Mouse (Mus musculus): ENCODE data around the gene Kcnq5. TPM values are rescaled to one million over a fixed set of nuclear protein-coding genes. Genes with fewer than 3 reads are reported as not detected.
"Not testable (repeated sequence)": the region's sequence is repeated elsewhere in the genome, so short reads cannot be mapped to it uniquely, and the experiment has no call there.

Gene Kcnq5
- polyA plus RNA-seq, 1 experiment from 2014 or later = 4.1 TPM

DNA sequence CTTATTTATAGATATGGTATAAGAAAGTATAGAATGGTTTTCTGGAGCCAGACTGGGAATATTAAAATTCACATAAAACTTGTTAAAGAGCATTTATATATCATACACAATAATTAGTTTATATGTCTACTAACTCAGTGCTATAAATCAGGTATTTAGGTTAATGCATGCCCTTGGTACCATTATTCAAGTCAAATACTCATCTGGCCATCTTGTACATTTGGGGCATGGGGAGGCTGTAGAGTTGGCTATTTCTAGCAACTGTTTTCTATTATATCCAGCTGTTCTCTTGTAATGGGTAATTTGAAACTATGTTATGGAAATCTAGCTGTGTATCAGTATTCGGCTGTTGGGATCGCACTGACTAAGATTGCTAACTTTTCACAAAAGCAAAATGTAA lies 339.3 kb downstream of the Kcnq5 start:
- no peak for ATAC-seq (ENCODE audit: extremely low read depth, insufficient number of reproducible peaks, low FRiP score, low TSS enrichment)
- WGBS = 90% methylated on average over 2 of the region's 2 CpGs
- Histone ChIP-seq H3K9ac (no peak overlapping the region), H3K9me3 (peaks cover 8% of the 10 kb centered on the region; the same call in 1 of the 2 replicates), H3K27me3 (replicated peaks) (no peaks in the 10 kb centered on the region), H3K27ac (replicated peaks) (no peak overlapping the region), H3K4me3 (no peak overlapping the region), H3K36me3 (no peaks in the 10 kb centered on the region), H3K4me1 (peaks cover 3% of the 10 kb centered on the region), H3K4me2 (no peak overlapping the region)

DNA sequence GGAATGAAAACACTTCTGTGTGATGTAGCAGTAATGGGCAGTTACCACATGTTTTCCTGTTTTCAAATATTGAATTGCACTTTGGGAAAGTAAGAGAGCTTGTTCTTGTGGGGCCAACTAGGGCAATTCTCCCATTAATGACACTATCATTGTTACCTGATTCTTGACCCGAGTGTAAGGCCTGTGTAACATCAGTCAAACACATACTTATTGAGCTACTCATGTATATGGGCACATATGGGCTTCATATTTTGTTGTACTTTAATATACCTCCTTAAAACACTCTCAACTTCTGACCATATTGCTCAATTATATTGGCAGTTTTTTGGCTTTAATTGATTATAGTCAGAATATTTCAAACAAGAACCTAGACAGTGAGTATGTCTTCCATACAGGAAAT lies 339.7 kb downstream of the Kcnq5 start:
- Histone ChIP-seq H3K9ac (no peak overlapping the region), H3K4me3 (no peak overlapping the region), H3K9me3 (peaks cover 6% of the 10 kb centered on the region; the same call in 1 of the 2 replicates), H3K27ac (replicated peaks) (no peak overlapping the region), H3K36me3 (no peaks in the 10 kb centered on the region), H3K27me3 (replicated peaks) (no peaks in the 10 kb centered on the region), H3K4me2 (no peak overlapping the region), H3K4me1 (peaks cover 3% of the 10 kb centered on the region)
- 68% methylated on average over 1 of the region's 1 CpGs for WGBS
- no peak for ATAC-seq (ENCODE audit: extremely low read depth, insufficient number of reproducible peaks, low FRiP score, low TSS enrichment)

DNA sequence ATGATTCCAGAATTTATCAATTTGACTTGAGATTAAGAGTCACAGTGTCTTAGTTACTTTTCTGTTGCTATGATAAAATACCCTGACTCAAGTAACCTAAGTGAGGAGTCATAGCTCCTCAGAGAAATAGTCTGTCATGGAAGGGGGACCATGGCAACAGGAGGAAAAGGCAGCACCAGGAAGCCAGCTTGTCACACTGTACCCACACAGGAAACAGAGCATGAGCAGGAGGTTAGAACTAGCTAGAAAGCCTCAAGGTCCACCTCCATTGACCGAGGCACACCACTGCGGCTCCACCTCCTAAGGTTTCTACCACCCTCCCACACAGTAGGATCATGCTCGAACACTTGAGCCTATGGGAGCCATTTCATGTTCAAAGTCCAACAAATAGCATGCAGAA lies 343.0 kb downstream of the Kcnq5 start:
- H3K9me3 ChIP-seq = no peaks in the 10 kb centered on the region
- H3K4me3 ChIP-seq = no peak overlapping the region
- no peaks in the 10 kb centered on the region for H3K36me3 ChIP-seq
- no peak overlapping the region for H3K27ac ChIP-seq (replicated peaks)
- 89% methylated on average over 3 of the region's 3 CpGs for WGBS
- peaks cover 15% of the 10 kb centered on the region for H3K4me1 ChIP-seq
- no peaks in the 10 kb centered on the region for H3K27me3 ChIP-seq (replicated peaks)
- ATAC-seq (ENCODE audit: extremely low read depth, insufficient number of reproducible peaks, low FRiP score, low TSS enrichment) = no peak
- no peak overlapping the region for H3K9ac ChIP-seq
- no peak overlapping the region for H3K4me2 ChIP-seq

DNA sequence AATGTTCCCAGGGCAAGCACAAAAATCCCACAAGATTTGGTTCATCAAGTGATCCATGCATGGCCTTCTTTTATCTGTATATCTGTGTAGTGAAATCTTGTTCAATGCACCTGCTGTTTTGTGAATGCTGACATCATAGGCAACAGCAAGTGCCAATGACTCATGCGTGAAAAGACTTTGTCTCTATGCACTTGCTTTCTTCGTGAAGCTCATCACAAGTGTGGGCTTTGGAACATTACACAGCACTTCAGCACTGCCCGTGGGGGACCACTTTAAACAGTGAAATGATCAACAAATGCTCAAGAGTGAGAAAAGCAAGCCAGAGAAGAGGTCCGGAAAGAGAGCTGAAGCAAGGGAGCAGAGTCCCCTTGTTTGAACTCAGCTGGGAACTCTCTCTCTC lies 345.1 kb downstream of the Kcnq5 start:
- Histone ChIP-seq H3K27ac (replicated peaks) (no peak overlapping the region), H3K27me3 (replicated peaks) (no peaks in the 10 kb centered on the region), H3K4me2 (no peak overlapping the region), H3K4me3 (no peak overlapping the region), H3K9me3 (no peaks in the 10 kb centered on the region), H3K36me3 (no peaks in the 10 kb centered on the region), H3K9ac (no peak overlapping the region), H3K4me1 (peaks cover 22% of the 10 kb centered on the region)
- 54% methylated on average over 4 of the region's 4 CpGs for WGBS
- no peak for ATAC-seq (ENCODE audit: extremely low read depth, insufficient number of reproducible peaks, low FRiP score, low TSS enrichment)

DNA sequence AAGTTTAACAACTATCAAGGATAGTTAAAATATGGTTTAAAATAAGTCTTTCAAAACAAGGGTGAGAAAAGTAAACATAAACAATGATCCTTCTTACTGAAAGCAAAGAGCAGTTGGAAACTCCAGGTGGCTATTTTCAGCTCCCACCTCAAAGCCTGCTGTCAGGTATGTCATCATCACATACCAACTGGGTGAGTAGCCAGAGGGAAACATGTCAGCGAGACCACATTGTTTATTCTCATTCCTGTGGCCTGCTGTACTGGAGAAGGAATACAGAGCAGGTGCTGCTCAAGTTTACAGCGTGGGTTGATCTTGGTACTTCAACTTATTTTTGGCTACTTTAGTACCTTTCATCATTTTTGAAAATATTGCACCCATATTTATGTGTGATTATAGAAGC lies 347.8 kb downstream of the Kcnq5 start:
- Histone ChIP-seq H3K9ac (no peak overlapping the region), H3K36me3 (no peaks in the 10 kb centered on the region), H3K9me3 (no peaks in the 10 kb centered on the region), H3K4me1 (peaks cover 23% of the 10 kb centered on the region), H3K4me2 (0 out of 2 replicates have a peak overlapping the region, but pooled peaks have one; percentile 13), H3K27ac (replicated peaks) (peak overlapping the region; percentile 74; the same call in 1 of the 2 replicates), H3K4me3 (no peak overlapping the region), H3K27me3 (replicated peaks) (no peaks in the 10 kb centered on the region)
- WGBS = 17% methylated on average over 2 of the region's 2 CpGs
- ATAC-seq (ENCODE audit: extremely low read depth, insufficient number of reproducible peaks, low FRiP score, low TSS enrichment) = peak; percentile 66; the same call in 1 of the 2 replicates

DNA sequence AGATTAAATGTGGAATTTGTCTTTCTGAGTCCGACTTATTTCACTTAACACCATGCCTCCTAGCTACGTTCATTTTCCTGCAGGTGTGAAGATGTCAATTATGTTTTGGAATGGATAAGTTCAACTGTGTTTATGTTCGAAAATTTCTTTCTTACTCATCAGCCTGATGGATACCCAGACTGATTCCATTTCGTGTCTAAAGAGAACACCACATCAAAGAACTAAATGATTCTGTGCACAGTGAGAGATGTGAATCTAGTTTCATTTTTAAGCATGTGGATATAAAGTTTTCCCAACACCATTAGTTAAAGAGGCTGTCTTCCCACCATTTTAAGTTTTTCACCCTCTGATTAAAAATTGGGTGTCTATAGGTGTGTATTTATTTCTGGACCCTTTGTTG lies 357.7 kb downstream of the Kcnq5 start:
- WGBS = 68% methylated on average over 4 of the region's 4 CpGs
- ATAC-seq (ENCODE audit: extremely low read depth, insufficient number of reproducible peaks, low FRiP score, low TSS enrichment) = no peak
- H3K4me2 ChIP-seq = no peak overlapping the region
- H3K9ac ChIP-seq = no peak overlapping the region
- H3K27ac ChIP-seq (replicated peaks) = no peak overlapping the region
- no peak overlapping the region for H3K4me3 ChIP-seq
- no peaks in the 10 kb centered on the region for H3K4me1 ChIP-seq
- H3K36me3 ChIP-seq = no peaks in the 10 kb centered on the region
- no peaks in the 10 kb centered on the region for H3K27me3 ChIP-seq (replicated peaks)
- H3K9me3 ChIP-seq = no peaks in the 10 kb centered on the region

DNA sequence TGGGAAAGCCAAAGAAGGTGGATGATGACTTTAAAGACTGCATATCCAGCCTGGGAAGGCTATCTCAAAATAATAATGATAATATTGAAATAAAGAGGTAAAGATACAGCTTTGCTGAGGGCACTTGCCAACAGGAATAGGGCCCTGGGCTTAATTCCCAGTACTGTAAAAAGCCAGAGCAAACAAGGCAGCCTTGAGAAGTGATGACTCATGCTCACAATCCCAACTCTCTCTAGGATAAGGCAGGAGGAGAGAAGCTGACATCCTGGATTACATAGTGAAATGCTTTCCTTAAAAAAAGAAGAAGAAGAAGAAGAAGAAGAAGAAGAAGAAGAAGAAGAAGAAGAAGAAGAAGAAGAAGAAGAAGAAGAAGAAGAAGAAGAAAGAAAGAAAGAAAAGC lies 359.2 kb downstream of the Kcnq5 start:
- Histone ChIP-seq H3K36me3 (no peaks in the 10 kb centered on the region), H3K4me1 (no peaks in the 10 kb centered on the region), H3K9me3 (no peaks in the 10 kb centered on the region), H3K27me3 (replicated peaks) (no peaks in the 10 kb centered on the region), H3K4me3 (no peak overlapping the region), H3K27ac (replicated peaks) (no peak overlapping the region), H3K9ac (no peak overlapping the region), H3K4me2 (no peak overlapping the region)
- ATAC-seq (ENCODE audit: extremely low read depth, insufficient number of reproducible peaks, low FRiP score, low TSS enrichment) = no peak

DNA sequence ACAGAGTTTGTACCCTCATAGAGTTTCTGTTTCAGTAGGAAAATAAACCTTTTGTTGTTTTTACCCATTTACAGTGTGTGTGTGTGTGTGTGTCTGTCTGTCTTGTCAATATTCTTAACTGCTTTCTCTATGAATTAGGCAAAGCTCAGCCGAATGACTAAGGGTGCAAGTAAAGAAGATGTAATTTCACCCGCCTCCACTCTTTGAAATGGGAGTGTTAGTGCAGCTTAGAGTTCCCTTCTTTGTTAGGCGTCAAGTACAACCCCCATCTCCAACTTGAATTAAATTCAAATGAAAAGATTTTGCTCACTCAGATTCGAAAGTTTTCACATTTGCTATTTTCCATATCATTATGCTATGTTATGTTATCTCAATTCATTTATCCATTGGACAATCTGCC lies 361.1 kb downstream of the Kcnq5 start:
- Histone ChIP-seq H3K4me3 (no peak overlapping the region), H3K27ac (replicated peaks) (no peak overlapping the region), H3K4me2 (no peak overlapping the region), H3K9me3 (no peaks in the 10 kb centered on the region), H3K4me1 (no peaks in the 10 kb centered on the region), H3K9ac (no peak overlapping the region), H3K36me3 (no peaks in the 10 kb centered on the region), H3K27me3 (replicated peaks) (no peaks in the 10 kb centered on the region)
- ATAC-seq (ENCODE audit: extremely low read depth, insufficient number of reproducible peaks, low FRiP score, low TSS enrichment) = no peak
- WGBS = 76% methylated on average over 4 of the region's 4 CpGs

DNA sequence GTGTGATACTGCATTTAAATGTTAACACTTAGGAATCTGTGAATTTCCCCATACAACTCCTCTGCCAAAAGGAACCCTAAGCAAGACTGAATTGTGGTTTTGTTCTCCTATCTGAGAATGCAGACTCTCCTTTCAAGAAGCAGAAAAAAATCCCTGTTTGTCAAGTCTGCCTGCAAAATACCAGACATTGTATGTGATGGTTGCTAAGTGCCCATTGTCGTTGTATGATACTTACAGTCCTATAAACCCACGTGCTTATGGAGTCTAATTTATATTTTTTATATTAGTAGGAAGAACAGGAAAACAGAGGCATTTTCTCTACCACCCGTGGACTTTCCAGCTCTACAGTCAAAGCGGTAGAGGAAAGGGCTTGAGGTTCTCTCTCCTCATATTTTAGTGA lies 367.9 kb downstream of the Kcnq5 start:
- H3K36me3 ChIP-seq = no peaks in the 10 kb centered on the region
- H3K9ac ChIP-seq = no peak overlapping the region
- no peaks in the 10 kb centered on the region for H3K27me3 ChIP-seq (replicated peaks)
- no peak for ATAC-seq (ENCODE audit: extremely low read depth, insufficient number of reproducible peaks, low FRiP score, low TSS enrichment)
- H3K4me1 ChIP-seq = no peaks in the 10 kb centered on the region
- 59% methylated on average over 4 of the region's 4 CpGs for WGBS
- H3K4me2 ChIP-seq = no peak overlapping the region
- no peaks in the 10 kb centered on the region for H3K9me3 ChIP-seq
- H3K4me3 ChIP-seq = no peak overlapping the region
- no peak overlapping the region for H3K27ac ChIP-seq (replicated peaks)

DNA sequence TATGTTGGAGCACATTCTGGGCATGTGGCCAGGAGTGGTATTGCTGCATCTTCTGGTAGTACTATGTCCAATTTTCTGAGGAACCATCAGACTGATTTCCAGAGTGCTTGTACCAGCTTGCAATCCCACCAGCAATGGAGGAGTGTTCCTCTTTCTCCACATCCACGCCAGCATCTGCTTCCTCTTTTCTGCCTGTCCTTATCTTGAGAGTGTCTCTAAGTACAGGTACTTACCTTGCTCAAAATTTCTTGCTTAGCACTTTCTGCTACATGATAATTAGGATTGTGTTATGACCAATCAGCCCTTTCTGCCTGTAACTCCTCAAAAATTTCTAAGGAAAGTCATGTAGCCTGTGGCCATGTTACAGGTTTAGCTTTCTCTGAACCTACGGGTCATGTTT lies 394.3 kb downstream of the Kcnq5 start:
- not testable (repeated sequence) for H3K4me2 ChIP-seq; H3K4me3 ChIP-seq; H3K27me3 ChIP-seq (replicated peaks); H3K36me3 ChIP-seq; H3K9me3 ChIP-seq; ATAC-seq (ENCODE audit: extremely low read depth, insufficient number of reproducible peaks, low FRiP score, low TSS enrichment); H3K4me1 ChIP-seq; H3K27ac ChIP-seq (replicated peaks); H3K9ac ChIP-seq
- WGBS = 66% methylated on average over 2 of the region's 2 CpGs

DNA sequence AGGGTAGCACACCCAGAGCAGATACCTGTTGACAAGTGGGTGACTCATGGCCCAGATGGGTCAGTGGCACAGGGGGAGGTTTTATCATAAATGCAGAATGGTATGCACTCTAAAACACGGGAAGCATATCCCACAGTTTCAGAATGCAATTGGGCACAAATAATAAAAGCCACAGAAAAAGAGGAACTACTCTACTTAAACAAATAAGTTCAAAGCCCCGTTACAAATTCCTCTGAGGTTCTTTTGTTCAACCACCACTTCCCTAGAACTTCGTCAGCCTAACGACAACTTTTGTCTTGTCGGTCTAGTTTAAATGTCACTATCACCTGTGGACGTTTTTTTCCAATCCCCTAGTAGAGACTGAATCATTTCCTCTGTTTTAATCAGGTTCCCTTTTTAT lies 407.1 kb downstream of the Kcnq5 start:
- Histone ChIP-seq H3K9ac (no peak overlapping the region), H3K4me3 (no peak overlapping the region), H3K4me1 (peaks cover 5% of the 10 kb centered on the region; the same call in 1 of the 2 replicates), H3K27ac (replicated peaks) (no peak overlapping the region), H3K36me3 (no peaks in the 10 kb centered on the region), H3K27me3 (replicated peaks) (no peaks in the 10 kb centered on the region), H3K4me2 (no peak overlapping the region), H3K9me3 (no peaks in the 10 kb centered on the region)
- ATAC-seq (ENCODE audit: extremely low read depth, insufficient number of reproducible peaks, low FRiP score, low TSS enrichment) = no peak
- 60% methylated on average over 6 of the region's 6 CpGs for WGBS

DNA sequence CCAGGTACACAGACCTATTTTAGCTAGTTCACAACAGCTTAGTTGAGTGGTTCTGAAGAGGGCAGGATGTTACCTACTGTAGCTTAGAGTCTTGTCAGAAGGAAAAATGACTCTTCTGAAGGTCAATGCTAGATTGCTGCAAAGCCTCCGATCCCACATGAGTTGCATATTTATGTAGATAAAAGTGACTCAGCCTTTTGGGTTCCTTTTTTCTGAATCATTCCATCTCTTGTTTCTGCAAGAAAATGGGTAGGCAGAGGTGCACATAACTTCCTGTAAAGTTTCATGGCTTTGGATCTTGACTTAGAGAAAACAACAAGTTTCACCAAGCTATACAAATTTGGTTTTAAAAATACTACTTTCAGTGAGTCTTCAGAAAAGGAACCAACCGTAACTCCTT lies 409.0 kb downstream of the Kcnq5 start:
- no peaks in the 10 kb centered on the region for H3K27me3 ChIP-seq (replicated peaks)
- 76% methylated on average over 2 of the region's 2 CpGs for WGBS
- ATAC-seq (ENCODE audit: extremely low read depth, insufficient number of reproducible peaks, low FRiP score, low TSS enrichment) = no peak

More for the DNA sequence above, 409.0 kb downstream of the Kcnq5 start:
- H3K4me1 ChIP-seq = peaks cover 5% of the 10 kb centered on the region; the same call in 1 of the 2 replicates
- H3K36me3 ChIP-seq = no peaks in the 10 kb centered on the region
- H3K27ac ChIP-seq (replicated peaks) = no peak overlapping the region
- H3K9me3 ChIP-seq = no peaks in the 10 kb centered on the region
- no peak overlapping the region for H3K4me2 ChIP-seq
- no peak overlapping the region for H3K9ac ChIP-seq
- H3K4me3 ChIP-seq = no peak overlapping the region

All from heart, embryonic 13.5 days (tissue).